Mouse (Mus musculus) kidney, adult 11 months (tissue): Measurements from ENCODE around the gene Lsm7.

ENCODE experiments used
- DNase-seq: peaks from one replicate; pipeline ENCODE4 v3.0.0; 2022

Gene Lsm7

DNA sequence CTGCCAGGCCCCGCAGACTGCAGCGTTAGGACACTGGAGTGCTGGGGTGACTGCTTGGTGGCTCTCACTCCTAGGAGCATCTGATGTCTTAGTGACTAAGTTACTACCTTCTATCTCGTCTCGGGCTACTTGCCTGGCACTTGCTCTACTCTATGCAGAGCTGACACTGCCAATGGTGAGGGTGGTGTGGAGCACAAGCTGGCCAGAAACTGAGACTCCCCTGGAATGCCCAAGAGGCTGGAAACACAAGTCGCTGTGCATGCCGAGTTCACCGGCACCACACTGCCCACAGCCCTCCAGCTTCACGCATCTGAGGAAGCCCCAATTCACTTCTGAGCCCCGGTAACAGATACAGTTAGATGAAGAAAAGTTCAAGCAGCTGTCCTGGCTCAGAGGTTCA lies 19.0 kb upstream of the Lsm7 start:
- DNase-seq: no peak

DNA sequence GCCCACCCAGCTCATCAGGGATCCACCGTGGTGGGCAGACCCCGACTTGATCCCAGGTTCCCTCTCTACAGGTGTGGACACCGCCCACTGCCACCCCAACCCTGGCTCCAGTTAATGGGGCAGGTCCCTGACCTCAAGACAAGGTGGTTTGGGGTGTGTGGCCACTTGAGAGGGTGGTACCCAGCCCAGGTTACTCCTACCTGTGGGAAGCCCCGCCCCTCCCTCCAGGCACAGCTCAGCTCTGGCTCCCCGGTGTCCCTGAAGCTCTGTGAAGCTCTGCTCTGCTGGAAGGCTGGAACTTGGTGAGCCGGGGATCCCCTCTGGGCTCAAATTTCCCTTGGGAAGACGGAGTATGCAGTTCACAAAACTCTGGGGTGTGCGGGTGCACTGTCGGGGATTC lies 16.6 kb upstream of the Lsm7 start, which contains the start of gene Tmprss9:
TSS of gene Tmprss9 (plus strand) at position 268 of the 400 bp plus-strand sequence.
- peak; percentile 20 for DNase-seq

DNA sequence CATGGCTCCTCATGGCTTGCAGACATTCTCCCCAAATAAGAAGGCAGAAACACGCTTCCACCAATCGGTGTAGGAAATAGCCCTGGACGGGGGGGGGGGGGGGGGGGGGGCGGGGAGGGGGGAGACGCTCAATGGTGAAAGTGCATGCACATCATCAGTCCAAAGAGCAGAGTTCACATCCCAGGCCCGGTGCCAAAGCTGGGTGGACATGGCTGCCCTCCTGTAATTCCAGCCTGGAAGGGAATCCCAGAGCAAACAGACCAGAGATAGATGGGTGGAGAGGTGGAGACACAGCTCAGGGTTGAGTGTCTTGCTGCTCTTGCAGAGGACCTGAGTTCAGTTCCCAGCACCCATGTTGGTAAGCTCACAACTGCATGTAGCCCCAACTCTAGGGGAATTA lies 16.0 kb upstream of the Lsm7 start:
- peak; percentile 83 for DNase-seq

DNA sequence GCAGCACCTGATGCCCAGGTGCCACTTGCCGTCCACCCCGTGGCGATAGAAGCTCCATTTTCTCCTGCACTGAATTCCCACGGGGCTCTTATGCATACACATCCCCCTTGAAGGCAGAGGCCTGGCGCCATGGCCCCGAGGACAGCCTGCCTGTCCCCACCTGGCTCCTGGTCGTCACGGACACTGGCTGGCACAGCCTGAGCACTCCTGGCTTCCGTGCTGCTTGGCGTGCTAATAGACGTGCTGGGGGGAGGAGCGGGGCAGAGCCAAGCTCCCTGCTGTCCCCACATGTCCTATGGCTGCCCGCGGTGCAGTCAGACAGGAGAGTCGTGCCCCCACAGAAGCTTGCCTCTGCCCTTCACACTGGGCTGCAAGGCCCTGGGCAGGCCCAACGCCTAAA lies 9.4 kb upstream of the Lsm7 start:
- DNase-seq: no peak

DNA sequence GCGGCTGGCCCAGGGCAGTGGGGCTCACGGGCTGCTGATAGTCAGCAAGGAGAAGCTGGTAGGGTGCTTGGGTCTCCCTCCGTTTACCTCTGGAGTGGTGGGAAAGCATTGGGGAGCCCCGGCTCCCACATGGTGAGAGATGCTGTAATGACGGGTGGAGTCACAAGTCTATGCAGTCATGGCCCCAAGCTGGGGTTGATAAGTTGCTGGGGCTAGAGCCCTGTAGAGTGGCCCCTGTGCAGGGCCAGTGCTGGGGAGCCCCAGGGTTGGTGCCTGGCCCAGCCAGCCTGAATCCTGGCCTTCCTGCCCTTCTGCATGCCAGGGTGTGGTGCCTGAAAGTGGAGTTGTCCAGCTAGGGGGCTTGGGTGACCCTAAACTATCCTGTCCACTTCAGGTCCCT lies 7.3 kb upstream of the Lsm7 start:
- DNase-seq: no peak

DNA sequence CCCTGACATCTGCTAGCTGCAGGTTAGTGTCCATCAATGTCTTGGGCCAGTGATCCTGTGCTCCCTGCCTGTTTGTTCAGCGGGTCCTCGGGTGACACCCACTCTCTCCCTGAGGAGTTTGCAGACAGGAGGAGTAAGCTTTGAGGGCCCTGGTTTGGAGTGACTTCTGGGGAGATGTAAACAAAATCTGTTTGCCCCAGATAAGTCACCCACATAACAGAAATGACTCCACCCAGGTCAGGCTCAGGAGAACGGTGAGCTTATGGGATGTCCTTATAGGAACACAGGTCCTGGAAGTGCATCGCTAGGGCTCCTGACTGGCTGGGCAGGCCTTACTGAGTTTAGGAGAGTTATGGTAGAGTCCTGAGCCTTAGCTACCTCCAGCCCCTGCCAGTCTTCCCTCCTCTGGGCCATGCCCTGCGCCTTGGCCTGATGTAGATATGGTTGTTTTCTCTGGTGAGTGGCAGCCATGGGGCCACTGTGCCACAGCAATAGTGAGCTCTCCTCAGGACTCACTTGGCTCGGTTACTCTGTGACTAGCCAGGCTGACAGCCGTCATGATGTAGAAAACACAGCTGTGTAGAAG lies 3.4 kb upstream of the Lsm7 start:
- DNase-seq: no peak

DNA sequence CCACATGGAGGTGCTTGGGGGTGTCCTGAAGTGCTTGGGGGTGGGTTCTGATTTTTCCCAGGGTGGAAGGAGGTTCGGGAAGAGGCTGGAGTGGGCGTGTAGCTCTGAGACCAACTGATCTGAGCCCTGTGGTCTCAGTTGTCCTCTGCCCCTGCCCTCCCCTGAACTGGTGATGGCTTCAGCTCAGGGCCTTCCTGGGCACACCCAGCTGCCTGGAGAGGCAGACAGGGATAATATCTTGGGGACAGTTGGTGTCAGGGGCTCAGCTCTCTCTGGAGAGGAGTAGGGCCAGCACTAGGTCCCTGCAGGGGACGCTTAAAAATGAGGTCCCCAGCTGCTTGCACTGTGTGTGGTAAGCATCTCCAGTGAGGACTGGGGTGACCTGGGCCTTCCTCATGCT lies 2.8 kb upstream of the Lsm7 start:
- DNase-seq: no peak

DNA sequence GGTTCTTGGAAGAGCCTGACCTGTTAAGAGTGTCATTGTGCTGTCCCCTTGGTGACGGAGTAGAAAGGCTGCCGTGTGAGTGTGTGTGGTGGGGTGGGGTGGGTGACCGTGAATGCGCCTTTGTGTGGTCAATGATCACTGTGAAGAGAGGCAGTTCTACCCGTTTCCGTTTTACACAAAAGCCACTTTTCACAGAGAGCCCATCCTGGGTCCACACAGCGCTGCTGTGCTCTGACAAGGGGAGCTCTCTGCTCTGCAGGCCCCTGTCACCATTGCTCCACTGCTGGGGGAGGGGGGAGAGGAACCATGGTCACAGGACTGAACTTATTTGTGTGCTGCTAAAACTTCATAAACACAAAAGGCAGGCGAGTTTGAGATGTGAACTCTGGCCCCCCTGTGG lies 2.4 kb upstream of the Lsm7 start:
- no peak for DNase-seq

DNA sequence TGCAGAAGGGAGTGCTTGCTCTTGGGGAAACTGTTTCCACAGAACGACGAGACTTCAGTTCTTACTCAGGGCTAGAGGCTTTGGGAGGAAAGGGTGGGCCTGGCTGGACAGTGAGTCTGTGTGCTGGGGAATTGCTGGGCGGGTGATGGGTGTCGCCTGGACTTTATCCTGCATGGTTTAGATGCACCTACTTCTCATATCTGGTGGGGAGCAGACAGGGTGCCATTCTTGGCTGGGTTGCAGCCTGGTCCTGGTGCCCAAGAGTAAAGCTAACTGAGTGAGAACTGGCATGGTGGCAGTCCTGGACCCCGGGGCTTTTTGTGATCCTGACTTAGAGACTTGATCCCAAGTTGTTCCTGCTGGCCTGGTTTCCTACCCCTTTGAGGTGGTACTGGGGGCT lies 1.9 kb upstream of the Lsm7 start:
- DNase-seq: no peak

DNA sequence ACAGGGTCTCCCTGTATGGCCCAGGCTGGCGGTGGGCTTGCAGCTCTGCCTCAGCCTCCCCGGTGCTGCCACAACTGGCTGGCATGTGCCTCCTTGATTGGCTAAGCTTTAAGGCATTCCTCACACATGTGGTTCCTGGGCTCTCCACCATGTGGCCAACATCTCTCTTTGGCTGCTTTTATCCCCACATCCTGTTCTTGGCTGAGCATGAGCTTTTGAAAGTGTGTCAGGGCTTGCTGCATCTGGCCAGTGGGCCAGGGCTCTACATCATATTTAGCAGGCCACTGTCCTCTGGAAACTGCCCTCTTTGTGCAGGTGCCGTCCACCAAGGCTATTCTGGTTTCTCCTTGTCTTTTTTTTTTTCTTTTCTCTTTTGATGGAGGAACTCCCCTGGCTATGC lies 1.3 kb upstream of the Lsm7 start:
- no peak for DNase-seq

DNA sequence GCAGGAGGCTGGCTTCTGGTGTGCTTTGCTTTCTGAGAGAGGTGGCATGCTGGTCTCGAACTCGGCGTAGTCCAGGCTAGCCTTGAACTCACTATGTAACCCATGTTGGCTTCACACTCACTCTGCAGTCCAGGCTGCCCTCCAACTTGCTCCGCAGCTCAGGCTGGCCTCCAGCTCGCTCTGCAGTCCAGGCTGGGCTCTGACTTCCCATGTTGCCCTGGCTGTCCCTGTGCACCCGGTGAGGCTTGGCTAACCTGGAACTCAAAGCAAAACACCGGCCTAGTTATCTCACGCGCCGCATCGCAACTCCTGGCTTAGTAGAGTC lies 702 bp upstream of the Lsm7 start:
- DNase-seq: no peak

DNA sequence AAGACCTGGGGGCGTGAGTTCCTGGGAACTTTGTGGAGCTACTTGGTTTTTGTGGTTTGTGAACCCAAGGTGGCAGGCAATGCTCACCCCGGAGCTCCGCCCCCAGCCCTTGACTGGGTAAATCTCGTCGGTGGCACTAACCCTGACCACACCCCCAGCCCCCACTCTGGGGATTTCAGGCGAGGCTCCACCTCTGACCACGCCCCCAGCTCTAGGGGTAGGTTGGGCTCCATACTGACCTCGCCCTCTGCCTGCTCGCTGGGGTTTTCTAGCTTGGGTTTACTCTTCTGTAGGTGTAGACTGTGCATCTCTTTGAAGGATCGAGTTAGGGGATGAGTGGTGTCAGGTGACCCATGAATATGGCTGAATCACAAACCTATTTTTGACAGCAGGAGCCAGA lies 6.4 kb downstream of the Lsm7 start:
- DNase-seq: peak; percentile 47

DNA sequence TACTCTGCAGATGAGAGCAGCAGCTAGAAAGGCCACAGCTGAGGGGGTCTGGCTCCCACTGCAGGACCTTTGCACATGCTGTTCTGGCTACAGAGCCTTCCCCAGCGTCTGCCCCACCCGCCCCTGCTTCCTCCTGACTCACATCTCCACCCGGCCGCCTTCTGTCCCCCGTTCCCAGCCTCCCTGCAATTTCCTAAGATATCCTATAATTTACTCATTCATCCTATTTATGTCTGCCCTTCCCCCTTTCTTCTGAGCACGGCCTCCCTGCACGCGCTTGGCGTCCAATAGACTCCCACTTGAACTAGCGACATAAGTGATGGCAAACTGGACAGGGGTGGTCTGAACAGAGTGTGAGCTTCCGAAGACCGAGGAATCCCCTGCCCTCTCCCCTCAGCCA lies 9.3 kb downstream of the Lsm7 start:
- DNase-seq: no peak

DNA sequence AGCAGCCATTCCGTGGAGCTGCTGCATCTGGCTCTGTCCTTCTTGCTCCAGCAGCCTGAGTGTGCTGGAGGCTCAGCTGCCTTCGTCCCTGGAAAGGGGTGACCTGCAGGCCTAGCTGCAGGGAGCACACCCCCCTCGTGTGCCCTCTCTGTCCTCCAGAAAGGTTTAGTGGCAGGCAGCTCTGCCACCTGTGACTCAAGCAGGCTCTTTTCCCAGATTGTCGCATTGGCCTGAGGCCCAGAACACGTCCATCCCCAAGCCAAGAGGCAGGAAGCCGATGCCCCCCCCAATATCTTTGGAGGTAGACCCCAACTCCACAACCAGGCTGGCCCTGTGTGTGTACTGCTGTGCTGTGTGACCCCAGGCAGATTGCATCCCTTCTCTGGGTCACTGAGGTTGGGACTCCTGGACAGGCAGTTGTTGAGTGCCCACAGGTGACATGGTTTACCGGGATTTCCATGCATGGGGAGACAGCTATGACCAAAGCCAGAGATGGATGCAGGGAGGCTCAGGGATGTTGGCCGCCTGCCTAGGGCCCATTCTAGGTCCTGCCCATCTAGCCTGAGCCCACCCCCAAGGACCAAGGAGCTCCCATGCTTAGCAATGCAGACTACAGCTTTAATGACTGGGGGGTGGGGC lies 9.8 kb downstream of the Lsm7 start:
- no peak for DNase-seq

DNA sequence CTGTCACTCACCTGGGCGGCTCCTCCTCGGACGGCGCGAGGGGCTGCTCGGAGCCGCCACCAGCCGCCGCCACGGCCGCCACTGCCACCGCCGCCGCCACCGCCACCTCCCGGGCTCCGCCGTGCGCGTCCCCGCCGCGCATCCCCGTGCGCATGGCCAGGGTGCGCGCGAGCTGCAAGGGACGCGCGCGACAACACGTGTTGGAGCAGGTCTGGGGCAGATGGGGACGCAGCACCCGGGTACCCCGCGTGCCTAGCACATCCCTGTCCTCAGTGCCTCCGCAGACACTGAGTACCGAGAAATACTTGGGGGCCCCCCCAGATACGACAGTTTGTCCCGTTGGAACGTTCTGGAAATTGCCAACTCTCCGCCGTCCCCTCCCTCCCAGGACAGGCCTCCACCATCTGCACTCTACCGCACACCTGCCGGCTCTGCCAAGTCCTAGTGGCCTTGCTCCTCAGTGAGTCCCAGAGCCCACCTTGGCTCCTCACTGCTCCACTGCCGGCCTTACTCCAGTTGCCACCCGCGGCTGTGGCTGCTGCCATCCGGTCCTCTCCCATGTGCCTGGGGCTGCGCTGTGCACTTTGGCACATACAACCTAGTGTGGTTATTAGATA lies 11.0 kb downstream of the Lsm7 start, which contains the start of gene Lingo3:
TSS of gene Lingo3 (minus strand) at position 109 of the 617 bp plus-strand sequence.
- no peak for DNase-seq

DNA sequence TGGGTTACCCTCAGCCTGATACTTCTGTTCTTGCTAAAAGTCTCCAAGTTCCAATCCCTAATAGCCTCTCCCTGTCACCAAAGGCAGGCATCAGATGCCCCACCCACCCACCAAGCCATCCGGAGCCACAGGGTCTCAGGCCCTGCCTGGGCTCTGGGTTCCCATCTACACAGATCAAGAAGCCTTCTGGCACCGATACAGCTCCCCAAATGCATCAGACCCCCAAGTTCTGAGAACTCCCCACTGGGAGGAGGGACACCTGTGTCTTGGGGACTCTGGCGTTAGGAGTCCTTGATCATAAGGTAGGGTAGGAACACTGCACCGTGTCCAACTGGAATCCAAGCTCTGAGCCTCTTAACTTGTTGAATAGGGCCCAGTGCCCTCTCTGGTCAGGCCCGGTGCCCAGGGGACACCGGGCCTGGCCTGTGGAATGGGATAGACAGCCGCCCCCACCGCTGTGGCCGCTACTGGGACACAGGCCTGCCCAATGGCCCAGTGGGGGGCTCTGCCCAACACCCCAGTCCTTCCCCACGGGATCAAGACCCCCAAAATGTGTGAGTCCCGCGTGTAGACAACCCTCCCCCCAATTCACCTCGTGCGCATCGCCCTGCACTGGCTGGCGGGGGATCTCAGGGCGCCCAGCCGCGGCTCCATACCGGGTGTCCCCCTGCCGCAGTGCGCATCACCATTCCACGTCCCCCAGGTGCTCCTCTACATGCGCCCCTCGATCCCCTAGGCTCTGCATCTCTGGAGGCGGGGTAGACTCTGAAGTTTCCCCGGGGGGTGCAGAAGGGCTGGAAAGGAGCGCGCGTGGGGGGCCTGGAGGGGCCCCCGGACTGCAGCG lies 11.7 kb downstream of the Lsm7 start:
- no peak for DNase-seq

DNA sequence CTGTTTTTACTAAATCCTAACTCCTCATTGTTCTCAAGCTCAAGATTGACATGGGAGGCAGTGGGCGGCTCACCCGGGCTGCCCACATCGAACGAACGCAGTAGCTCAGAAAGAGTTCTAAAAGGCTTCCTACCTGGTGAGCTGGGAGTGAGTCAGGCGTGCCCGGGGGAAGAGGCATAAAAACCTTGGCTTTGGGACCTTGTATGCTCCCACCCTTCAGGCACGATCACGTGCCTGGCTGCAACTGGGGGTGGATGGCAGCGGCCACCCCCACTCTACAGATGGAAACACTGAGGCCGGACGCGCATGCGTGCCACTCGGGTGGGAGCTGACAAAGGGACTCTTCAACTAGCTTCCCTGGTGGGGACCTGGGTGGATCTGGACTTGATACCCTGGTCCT lies 12.7 kb downstream of the Lsm7 start:
- DNase-seq: no peak

DNA sequence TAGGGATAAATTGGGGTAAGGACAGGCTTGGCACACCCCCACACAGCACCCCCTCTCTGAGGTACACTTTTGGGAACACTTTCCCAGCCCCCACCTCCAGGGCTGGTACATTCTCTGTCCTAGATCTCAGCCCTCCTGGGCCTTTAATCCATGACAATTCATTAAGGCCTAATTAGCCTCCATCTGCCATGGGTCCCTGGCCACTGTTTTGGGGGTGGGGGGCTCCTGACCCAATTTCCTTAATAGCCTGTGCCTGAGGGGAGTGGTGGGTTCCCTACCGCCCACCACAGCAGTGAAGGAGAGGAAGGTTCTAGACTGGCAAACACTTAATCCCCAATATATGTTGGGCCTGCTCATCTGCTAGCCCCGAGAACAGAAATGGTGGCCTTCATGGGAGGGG lies 13.3 kb downstream of the Lsm7 start:
- DNase-seq: no peak

DNA sequence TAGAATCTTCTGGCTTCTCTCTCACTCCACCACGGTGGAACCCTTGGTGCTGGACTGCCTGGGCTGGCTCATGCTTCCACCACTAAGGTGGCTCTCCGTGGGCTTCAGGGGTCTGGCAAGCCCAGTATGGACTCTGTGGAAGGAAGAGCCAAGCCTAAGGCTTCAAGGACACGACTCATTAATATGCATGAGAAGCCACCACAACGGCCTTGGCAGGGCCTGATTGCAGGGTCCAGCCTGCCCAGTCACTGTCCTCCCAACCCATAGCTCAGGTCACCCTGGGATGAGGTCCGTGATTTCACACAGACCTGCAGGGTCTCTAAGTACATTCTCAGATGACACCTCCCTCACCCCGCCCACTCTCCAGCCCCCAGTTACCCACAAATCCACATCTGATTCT lies 15.2 kb downstream of the Lsm7 start:
- DNase-seq: no peak

DNA sequence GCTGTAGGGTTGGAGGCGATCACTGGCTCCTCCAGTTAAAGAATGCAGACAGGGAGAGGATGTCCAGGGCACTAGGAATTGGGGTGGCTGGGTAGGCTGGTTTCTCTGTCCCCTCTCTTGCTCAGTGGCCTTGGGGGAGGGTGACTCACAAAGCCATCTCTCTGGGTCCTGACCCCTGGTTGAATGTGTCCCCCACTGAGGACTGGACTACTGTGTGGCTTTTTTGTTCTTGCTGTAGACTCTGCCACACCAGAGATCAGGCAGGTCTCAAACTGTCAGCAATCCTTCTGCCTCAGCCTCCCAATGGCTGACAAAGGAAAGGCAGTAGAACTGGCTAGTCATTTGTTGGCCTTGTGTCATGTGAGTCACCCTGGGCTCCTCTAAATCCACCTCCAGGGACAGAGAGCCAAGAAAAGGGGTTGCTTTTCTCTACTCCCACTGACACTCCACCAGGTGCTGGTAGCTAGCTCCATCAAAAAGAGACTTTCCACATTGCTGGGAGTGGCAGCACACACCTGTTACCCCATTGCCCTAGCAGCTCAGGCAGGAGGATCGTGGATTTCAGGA lies 16.6 kb downstream of the Lsm7 start:
- no peak for DNase-seq

DNA sequence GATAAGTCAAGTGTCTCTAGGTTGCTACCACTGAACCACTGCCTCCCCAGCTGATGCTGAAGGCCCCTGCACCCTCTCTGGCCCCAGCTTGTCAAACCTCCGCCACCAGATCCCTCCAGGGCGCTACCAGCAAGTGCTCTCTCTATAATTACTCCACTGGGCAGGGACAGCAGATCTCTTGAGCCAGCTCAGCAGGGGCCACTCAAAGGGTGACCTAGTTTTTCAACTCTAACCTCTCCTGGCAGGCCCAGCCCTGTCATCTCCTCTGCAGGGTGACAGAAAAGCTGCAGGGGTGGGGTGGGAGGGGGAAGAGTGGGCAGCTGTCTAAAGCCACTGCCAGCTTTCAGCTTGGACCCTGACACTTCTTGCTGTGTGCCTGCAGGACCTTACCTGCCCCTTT lies 17.2 kb downstream of the Lsm7 start:
- DNase-seq: no peak

DNA sequence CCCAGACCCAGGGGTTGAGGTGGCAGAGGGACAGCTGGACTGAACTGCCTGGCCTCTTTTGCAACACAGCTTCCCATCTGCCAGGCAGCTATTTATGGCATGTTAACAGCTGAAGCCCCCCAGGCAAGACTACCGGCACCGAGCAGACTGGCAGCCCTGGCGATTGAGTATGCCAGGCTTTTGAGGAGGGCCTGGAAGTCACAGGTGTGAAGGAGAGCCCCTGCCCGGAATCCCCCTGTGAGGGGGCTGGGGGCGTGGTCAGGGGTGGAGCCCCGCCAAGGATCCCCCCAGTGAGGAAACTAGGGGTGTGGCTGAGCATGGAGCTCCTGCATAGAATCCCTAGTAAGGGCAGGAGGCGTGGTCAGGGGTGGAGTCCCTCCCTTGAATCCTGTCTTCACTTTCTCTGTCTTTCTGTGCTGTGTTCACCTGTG lies 18.0 kb downstream of the Lsm7 start:
- no peak for DNase-seq

DNA sequence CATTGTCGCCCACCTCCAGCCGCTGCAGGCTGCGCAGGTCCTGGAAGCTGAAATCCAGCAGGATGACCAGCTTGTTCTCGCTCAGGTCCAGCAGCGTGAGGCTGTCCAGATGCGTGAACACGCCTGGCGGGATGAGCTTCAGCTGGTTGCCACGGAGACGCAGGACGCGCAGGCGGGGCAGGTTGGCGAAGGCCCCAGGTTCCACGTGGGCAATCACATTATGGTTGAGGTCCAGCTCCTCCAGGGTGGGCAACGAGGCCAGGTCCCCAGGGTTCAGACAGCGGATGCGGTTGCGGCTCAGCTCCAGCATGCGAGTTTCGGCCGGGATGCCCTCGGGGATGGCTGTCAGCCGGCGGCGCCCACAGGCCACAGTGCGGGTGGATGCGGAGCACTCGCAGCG lies 19.4 kb downstream of the Lsm7 start:
- no peak for DNase-seq

DNA sequence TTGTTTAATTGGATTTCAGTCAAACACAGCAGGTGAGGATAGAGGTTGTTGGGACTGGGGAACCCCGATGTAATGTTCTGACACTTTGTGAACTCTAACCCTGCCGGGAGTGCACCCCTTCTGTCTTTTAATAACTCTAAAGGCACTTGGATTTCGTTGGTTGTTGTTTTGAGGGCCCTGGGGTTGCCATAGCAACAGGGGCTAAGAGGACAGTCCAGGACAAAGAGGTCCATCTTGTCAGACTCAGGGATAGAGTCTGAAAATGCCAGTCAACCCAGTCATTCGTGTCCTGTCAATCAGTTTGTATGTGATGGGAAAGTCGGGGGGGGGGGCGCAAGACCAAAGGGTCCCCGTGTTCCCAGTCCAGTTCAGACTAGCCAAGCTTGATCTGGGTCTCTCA lies 22.2 kb downstream of the Lsm7 start:
- DNase-seq: no peak
